Mouse (Mus musculus) WW6 (cell line): ENCODE results near the gene Pcsk1.
A peak's percentile ranks its signal among the peaks of the same experiment; 100 is the strongest.

Experiments
- DNase-seq: peaks from one replicate; pipeline ENCODE4 v3.0.0-alpha.2; 2013; ENCODE audit warnings: low read depth, low spot score

The Pcsk1 gene

DNA sequence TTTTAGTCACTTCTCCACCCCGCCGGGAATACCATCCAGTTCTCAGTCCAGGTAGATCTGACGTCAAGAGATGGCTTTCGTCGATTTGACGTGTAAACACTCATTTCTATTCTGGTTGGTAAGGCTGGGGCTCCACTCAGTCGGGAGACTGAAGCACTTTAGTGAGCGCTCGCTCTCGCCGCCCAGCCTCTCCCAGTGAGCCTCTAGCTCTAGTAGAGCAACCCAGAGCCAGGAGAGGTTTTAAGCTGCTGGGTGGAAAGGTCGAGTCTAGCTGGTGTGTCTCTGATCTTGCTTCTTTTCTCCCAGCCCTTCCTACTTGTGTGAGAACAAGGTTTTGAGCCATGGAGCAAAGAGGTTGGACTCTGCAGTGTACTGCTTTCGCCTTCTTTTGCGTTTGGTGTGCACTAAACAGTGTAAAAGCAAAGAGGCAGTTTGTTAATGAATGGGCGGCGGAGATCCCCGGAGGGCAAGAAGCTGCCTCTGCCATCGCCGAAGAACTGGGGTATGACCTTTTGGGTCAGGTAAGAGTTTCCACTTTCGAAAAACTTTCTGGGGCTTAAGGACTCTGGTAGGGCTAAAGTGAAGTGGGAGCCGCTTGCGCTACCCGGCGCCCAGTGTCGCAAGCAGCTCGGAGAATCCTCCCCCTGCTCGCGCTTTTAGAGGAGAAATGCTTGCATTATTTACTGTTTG, at the start of gene Pcsk1:
TSS of gene Pcsk1 (plus strand) at position 106 of the 690 bp plus-strand sequence.
- peak; percentile 20 for DNase-seq

DNA sequence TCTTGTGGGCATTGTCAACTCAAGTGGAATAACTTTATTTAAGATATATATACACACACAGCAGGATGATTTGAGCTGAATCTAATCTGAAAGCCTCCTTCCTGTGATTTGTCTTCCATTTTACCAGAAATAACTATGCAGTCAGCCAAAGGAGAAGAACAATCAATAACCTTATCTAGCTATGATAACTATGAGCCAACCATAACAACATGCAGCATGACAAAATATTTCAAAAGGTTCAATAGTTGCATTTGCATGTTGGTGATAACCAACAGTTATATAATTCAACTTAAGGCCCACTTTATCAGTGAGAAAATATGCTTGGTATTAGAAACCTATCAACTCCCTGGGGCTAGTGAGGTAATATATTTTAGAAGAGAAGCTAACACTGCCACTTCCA, 30.8 kb upstream of the Pcsk1 start:
- DNase-seq, result no peak

DNA sequence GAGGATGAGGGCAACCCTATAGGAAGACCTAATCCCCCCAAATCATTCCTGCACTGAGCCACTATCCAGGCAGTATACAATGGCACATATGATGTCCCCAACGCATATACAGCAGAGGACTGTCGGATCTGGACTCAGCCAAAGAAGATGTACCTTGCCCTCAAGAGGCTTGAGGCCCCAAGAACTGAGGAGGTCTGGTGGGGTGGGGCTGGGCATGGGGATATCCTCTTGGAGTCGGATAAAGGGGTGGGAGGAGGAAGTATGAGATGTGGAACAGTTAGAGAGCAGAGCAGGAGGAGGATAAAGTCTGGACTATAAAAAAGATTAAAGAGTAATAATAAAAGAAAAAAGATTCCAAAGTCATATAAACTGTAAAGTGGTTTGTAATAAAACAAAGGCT, 25.7 kb upstream of the Pcsk1 start:
- DNase-seq, result no peak

DNA sequence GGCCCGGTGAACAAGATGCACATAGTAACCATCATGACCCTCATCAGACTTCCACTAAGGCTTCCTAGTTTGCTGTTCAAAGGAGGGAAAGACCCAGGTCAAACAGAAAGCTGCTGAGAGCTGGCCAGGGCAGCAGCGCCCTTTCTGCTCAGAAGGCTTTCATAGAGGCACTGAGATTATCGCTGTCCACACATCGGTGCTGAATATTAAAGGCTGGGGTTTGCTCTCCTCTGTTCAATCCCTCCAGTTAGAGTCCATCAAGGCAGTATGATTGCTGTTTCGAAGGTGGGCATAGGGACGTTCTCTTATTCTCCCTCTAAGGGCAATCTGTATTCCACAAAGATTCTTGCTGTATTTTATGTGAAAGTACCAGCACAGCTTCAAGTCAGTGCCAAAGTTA, 1.0 kb upstream of the Pcsk1 start:
- peak; percentile 18 for DNase-seq

DNA sequence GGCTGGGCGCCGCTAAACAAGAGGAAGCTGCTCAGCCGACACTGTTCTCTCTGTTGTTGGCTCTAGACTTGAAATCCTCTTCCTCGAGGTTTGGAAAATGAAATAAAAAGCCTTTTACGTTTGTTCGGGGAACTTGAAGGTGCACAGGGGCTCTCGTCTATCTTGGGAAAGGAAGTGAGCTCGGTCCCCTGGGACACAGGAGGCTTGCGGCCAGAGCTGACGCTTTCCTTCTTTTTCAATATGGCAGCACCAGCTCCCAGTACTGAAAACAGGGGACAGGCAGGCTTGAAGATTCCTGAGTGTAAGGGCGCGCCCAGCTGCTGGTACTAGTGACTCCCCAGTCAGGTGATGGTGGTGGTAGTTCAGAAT, 769 bp downstream of the Pcsk1 start:
- peak; percentile 24 for DNase-seq

DNA sequence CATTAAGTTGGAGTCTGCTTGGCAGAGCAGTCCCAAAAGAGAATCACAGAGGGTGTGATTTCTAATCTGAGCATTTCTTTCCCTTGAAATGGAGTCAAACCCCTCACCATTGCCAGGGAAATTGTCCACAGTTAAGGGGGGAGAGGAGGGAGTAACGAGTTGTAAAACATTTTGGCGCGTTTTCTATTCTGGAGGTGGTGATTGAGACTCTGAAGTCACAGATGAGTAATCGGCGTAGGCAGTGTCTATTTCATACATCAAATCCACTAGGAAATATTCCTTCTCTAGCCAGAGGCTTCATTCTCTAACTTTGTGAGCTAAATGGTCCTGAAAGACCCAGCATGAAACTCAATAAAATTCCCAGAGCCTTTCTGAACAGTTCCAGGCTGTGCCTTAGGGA, 1.4 kb downstream of the Pcsk1 start:
- DNase-seq, result no peak

DNA sequence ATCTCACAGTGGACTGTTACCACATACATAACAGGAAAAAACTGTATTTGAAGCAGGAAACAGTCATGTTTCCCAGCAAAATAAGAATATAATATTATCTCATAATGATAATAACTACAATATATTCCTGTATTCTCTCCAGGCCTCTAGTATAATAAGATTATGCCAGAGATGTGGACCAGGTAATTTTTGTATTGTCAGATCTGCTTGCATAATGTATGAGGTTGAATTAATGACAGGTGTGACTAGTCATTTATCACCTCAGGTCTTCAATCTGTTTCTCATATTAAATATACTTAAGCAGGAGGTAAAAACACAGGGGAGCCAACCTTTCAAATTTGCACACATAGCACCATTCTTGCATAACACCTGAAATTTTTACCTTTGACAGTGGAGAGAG, 5.9 kb downstream of the Pcsk1 start:
- no peak for DNase-seq

DNA sequence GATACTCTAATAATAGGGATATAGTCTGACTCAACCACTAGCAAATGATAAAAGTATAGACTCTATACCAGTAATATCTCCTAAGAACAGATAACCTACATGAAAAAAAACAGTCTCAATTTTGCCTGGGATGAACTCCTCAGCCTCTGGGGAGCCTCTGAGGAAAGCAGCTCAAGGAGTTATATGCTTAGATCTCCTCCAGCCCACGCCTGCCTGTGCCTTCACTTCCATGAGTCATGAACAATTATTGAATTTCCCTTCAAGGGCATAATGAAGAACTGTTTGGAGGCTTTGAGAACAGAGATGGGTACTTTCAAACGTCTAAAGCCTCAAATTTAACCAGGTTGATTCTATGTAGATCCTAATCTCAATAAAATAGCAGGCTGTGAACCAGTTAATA, 23.5 kb downstream of the Pcsk1 start:
- no peak for DNase-seq

DNA sequence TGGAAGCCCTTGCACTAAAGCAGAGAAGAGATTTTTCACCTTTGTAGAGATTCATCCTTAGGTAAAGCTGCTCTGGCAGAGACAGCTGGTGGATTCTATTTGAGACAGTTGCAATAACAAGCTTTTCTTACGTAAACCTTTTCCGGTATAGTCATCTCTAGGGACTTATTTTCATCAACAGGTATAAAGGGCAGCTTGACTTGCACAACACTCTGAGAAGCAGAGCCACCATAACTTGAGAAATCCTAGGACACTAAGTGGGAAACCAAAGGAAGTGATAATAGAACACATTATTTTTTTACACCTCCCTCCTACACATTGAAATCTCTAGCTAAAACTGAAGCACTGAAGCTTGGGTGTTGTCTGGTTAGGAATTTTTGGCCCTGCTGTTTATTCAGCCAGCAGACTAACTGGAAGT, 24.4 kb downstream of the Pcsk1 start:
- DNase-seq, result no peak

DNA sequence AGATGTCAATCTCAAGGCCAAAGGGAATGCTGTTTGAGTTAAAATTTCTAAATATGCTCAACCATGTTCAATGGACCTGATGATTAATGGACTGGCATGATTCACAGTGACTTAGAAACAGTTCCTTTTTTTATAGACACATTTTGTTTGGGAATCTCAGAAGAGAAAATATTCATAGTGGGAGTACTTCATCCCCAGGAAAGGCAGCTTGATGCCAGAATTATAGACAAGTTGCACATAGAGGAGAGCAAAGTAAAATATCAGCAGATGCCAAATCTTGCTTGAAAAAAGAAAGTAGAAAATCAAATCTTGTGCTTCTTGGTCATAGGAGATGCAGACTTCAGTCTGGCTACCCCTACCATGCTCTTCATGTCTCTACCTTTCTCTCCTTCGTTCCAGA, 25.2 kb downstream of the Pcsk1 start:
- DNase-seq, result no peak

DNA sequence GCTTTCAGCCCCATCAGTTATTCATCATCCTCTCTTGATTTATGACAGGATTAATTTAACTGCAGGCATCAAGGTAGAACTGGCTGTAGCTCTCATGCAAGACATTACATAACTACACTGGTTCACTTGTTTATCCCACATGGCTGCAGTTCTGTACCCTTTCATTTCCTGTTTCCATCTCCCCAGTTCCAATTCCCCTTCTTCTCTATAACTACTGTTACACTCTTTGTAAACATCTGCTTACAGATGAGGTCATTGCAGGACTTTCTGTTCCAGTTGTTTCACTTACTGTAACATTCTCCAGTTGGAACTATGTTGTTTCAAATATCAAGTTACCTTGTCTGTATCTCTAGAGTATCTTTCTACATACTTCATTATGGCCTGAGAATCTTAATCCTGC, 46.2 kb downstream of the Pcsk1 start:
- no peak for DNase-seq

DNA sequence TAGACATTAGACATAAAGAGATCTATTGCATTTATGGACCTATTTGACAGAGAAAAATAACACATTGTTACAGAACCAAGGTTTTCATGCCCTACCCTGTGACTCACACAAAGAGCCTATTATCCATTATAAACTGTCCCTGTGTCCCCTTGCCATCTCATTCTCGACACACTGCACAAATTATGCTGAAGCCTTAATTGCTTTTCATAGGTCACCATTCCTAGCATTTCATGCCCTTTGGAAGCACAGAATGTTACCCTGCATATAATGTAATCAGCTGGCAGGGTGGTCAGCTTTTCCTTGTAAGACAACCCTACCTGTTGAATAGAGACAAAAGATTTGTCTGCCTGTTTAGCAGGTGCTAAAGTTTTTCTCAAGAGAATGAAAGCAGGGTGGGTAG, 71.0 kb downstream of the Pcsk1 start:
- DNase-seq, result no peak

DNA sequence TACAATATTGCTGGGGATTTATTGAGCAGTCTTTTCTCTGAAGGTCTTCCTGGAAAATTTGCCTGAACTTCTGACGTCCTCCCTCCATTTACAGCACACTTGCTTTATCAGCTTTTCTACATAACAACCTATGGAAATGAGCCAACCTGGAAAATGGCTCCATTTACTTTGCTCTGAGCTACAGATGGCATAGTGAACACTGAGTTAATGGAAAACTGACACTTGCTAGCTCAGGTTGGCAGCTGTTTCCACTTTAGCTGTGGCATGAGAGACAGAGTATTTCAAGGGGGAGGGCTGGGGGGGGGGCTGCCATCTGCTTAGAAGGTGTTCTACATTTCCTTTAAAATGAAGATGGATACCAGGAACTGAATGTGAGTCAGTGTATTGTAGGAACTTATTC, 73.8 kb downstream of the Pcsk1 start:
- DNase-seq, result no peak
